Mouse (Mus musculus): ENCODE data around the gene Nmt1. TPM values are rescaled to one million over a fixed set of nuclear protein-coding genes. Genes with fewer than 3 reads are reported as not detected.

Gene Nmt1
- polyA plus RNA-seq, 1 experiment from 2014 or later, result 69.8 TPM

GRCm38 (mm10) chr11:103020713-103021335 is 7.2 kb upstream of the Nmt1 start:
- H3K36me3 ChIP-seq (ENCODE audit: control insufficient read depth, insufficient read depth, low read length), result no peaks in the 10 kb centered on the region
- H3K9ac ChIP-seq (ENCODE audit: low read length), result no peak overlapping the region
- no peaks in the 10 kb centered on the region for H3K27me3 ChIP-seq (ENCODE audit: control insufficient read depth, insufficient read depth, low read length)
- H3K4me1 ChIP-seq (ENCODE audit: control insufficient read depth, insufficient read depth, low read length), result 0 out of 2 replicates have a peak, but pooled peaks cover 3% of the 10 kb centered on the region
- no peak overlapping the region for H3K4me3 ChIP-seq (ENCODE audit: low read depth, low read length)
- H3K4me2 ChIP-seq (ENCODE audit: low read depth, severe bottlenecking), result no peak overlapping the region
- DNase-seq (ENCODE audit: low spot score), result no peak
- no peak overlapping the region for H3K27ac ChIP-seq (replicated peaks; ENCODE audit: low read depth, low read length)
- ATAC-seq (ENCODE audit: insufficient number of reproducible peaks, low FRiP score, low TSS enrichment, low read depth), result no peak
- 79% methylated on average over 3 of the region's 3 CpGs for WGBS
- no peaks in the 10 kb centered on the region for H3K9me3 ChIP-seq (ENCODE audit: control insufficient read depth, low read length)

GRCm38 (mm10) chr11:103023974-103024373 is 4.0 kb upstream of the Nmt1 start:
- no peak overlapping the region for H3K4me2 ChIP-seq (ENCODE audit: low read depth, severe bottlenecking)
- DNase-seq (ENCODE audit: low spot score), result no peak
- no peak overlapping the region for H3K4me3 ChIP-seq (ENCODE audit: low read depth, low read length)
- H3K27me3 ChIP-seq (ENCODE audit: control insufficient read depth, insufficient read depth, low read length), result no peaks in the 10 kb centered on the region
- 89% methylated on average over 3 of the region's 3 CpGs for WGBS
- H3K9me3 ChIP-seq (ENCODE audit: control insufficient read depth, low read length), result no peaks in the 10 kb centered on the region
- no peak overlapping the region for H3K27ac ChIP-seq (replicated peaks; ENCODE audit: low read depth, low read length)
- ATAC-seq (ENCODE audit: insufficient number of reproducible peaks, low FRiP score, low TSS enrichment, low read depth), result no peak
- no peak overlapping the region for H3K9ac ChIP-seq (ENCODE audit: low read length)
- H3K36me3 ChIP-seq (ENCODE audit: control insufficient read depth, insufficient read depth, low read length), result no peaks in the 10 kb centered on the region
- H3K4me1 ChIP-seq (ENCODE audit: control insufficient read depth, insufficient read depth, low read length), result 0 out of 2 replicates have a peak, but pooled peaks cover 6% of the 10 kb centered on the region

- DNase-seq (ENCODE audit: low spot score) (no peak), ATAC-seq (ENCODE audit: insufficient number of reproducible peaks, low FRiP score, low TSS enrichment, low read depth) (no peak)
- Histone ChIP-seq H3K4me1 (ENCODE audit: control insufficient read depth, insufficient read depth, low read length) (peaks cover 7% of the 10 kb centered on the region), H3K9me3 (ENCODE audit: control insufficient read depth, low read length) (no peaks in the 10 kb centered on the region), H3K27ac (replicated peaks; ENCODE audit: low read depth, low read length) (no peak overlapping the region), H3K27me3 (ENCODE audit: control insufficient read depth, insufficient read depth, low read length) (no peaks in the 10 kb centered on the region), H3K4me2 (ENCODE audit: low read depth, severe bottlenecking) (no peak overlapping the region), H3K9ac (ENCODE audit: low read length) (no peak overlapping the region), H3K36me3 (ENCODE audit: control insufficient read depth, insufficient read depth, low read length) (no peaks in the 10 kb centered on the region), H3K4me3 (ENCODE audit: low read depth, low read length) (no peak overlapping the region)
- WGBS, result 86% methylated on average over 3 of the region's 3 CpGs
Observed at GRCm38 (mm10) chr11:103026901-103027300, 1.1 kb upstream of the Nmt1 start.

- 17% methylated on average over 8 of the region's 8 CpGs for WGBS
- peak; percentile 20; the same call in 1 of the 2 replicates for ATAC-seq (ENCODE audit: insufficient number of reproducible peaks, low FRiP score, low TSS enrichment, low read depth)
- no peaks in the 10 kb centered on the region for H3K36me3 ChIP-seq (ENCODE audit: control insufficient read depth, insufficient read depth, low read length)
Observed at GRCm38 (mm10) chr11:103027570-103028175, 317 bp upstream of the Nmt1 start.

GRCm38 (mm10) chr11:103033030-103033429 is 5.0 kb downstream of the Nmt1 start:
- H3K27ac ChIP-seq (replicated peaks; ENCODE audit: low read depth, low read length), result no peak overlapping the region
- ATAC-seq (ENCODE audit: insufficient number of reproducible peaks, low FRiP score, low TSS enrichment, low read depth) (no peak), DNase-seq (ENCODE audit: low spot score) (no peak)
- WGBS, result 91% methylated on average over 3 of the region's 3 CpGs
- H3K4me2 ChIP-seq (ENCODE audit: low read depth, severe bottlenecking), result no peak overlapping the region
- H3K27me3 ChIP-seq (ENCODE audit: control insufficient read depth, insufficient read depth, low read length), result no peaks in the 10 kb centered on the region
- no peaks in the 10 kb centered on the region; the same call in none of the 2 replicates for H3K36me3 ChIP-seq (ENCODE audit: control insufficient read depth, insufficient read depth, low read length)
- H3K9me3 ChIP-seq (ENCODE audit: control insufficient read depth, low read length), result no peaks in the 10 kb centered on the region
- H3K4me3 ChIP-seq (ENCODE audit: low read depth, low read length), result no peak overlapping the region
- peaks cover 4% of the 10 kb centered on the region for H3K4me1 ChIP-seq (ENCODE audit: control insufficient read depth, insufficient read depth, low read length)
- H3K9ac ChIP-seq (ENCODE audit: low read length), result no peak overlapping the region

More at GRCm38 (mm10) chr11:103027570-103028175, 317 bp upstream of the Nmt1 start:
- Histone ChIP-seq H3K9me3 (ENCODE audit: control insufficient read depth, low read length) (no peaks in the 10 kb centered on the region), H3K4me2 (ENCODE audit: low read depth, severe bottlenecking) (peak overlapping the region; percentile 61), H3K27ac (replicated peaks; ENCODE audit: low read depth, low read length) (0 out of 2 replicates have a peak overlapping the region, but pooled peaks have one; percentile 0), H3K9ac (ENCODE audit: low read length) (peak overlapping the region; percentile 66), H3K4me3 (ENCODE audit: low read depth, low read length) (peak overlapping the region; percentile 62), H3K27me3 (ENCODE audit: control insufficient read depth, insufficient read depth, low read length) (no peaks in the 10 kb centered on the region), H3K4me1 (ENCODE audit: control insufficient read depth, insufficient read depth, low read length) (peaks cover 7% of the 10 kb centered on the region)
- DNase-seq (ENCODE audit: low spot score), result no peak

- H3K4me1 ChIP-seq (ENCODE audit: control insufficient read depth, insufficient read depth, low read length), result no peaks in the 10 kb centered on the region
- no peak overlapping the region for H3K4me2 ChIP-seq (ENCODE audit: low read depth, severe bottlenecking)
- no peak overlapping the region for H3K4me3 ChIP-seq (ENCODE audit: low read depth, low read length)
- DNase-seq (ENCODE audit: low spot score) (no peak), ATAC-seq (ENCODE audit: insufficient number of reproducible peaks, low FRiP score, low TSS enrichment, low read depth) (no peak)
- 86% methylated on average over 6 of the region's 6 CpGs for WGBS
- no peaks in the 10 kb centered on the region for H3K9me3 ChIP-seq (ENCODE audit: control insufficient read depth, low read length)
- H3K9ac ChIP-seq (ENCODE audit: low read length), result no peak overlapping the region
- H3K27me3 ChIP-seq (ENCODE audit: control insufficient read depth, insufficient read depth, low read length), result no peaks in the 10 kb centered on the region
- H3K36me3 ChIP-seq (ENCODE audit: control insufficient read depth, insufficient read depth, low read length), result peaks cover 3% of the 10 kb centered on the region
- no peak overlapping the region for H3K27ac ChIP-seq (replicated peaks; ENCODE audit: low read depth, low read length)
Observed at GRCm38 (mm10) chr11:103035007-103035406, 7.0 kb downstream of the Nmt1 start.

- Histone ChIP-seq H3K36me3 (ENCODE audit: control insufficient read depth, insufficient read depth, low read length) (peaks cover 3% of the 10 kb centered on the region), H3K4me3 (ENCODE audit: low read depth, low read length) (no peak overlapping the region), H3K27me3 (ENCODE audit: control insufficient read depth, insufficient read depth, low read length) (no peaks in the 10 kb centered on the region), H3K9me3 (ENCODE audit: control insufficient read depth, low read length) (no peaks in the 10 kb centered on the region), H3K27ac (replicated peaks; ENCODE audit: low read depth, low read length) (no peak overlapping the region), H3K4me2 (ENCODE audit: low read depth, severe bottlenecking) (no peak overlapping the region), H3K4me1 (ENCODE audit: control insufficient read depth, insufficient read depth, low read length) (no peaks in the 10 kb centered on the region), H3K9ac (ENCODE audit: low read length) (no peak overlapping the region)
- DNase-seq (ENCODE audit: low spot score) (no peak), ATAC-seq (ENCODE audit: insufficient number of reproducible peaks, low FRiP score, low TSS enrichment, low read depth) (no peak)
- 93% methylated on average over 8 of the region's 8 CpGs for WGBS
Observed at GRCm38 (mm10) chr11:103036881-103037465, 9.0 kb downstream of the Nmt1 start.

GRCm38 (mm10) chr11:103038037-103038436 is 10.0 kb downstream of the Nmt1 start:
- H3K9ac ChIP-seq (ENCODE audit: low read length), result no peak overlapping the region
- H3K36me3 ChIP-seq (ENCODE audit: control insufficient read depth, insufficient read depth, low read length), result peaks cover 4% of the 10 kb centered on the region

More at GRCm38 (mm10) chr11:103038037-103038436, 10.0 kb downstream of the Nmt1 start:
- no peak overlapping the region for H3K4me2 ChIP-seq (ENCODE audit: low read depth, severe bottlenecking)
- no peak overlapping the region for H3K4me3 ChIP-seq (ENCODE audit: low read depth, low read length)
- no peaks in the 10 kb centered on the region for H3K27me3 ChIP-seq (ENCODE audit: control insufficient read depth, insufficient read depth, low read length)
- ATAC-seq (ENCODE audit: insufficient number of reproducible peaks, low FRiP score, low TSS enrichment, low read depth) (no peak), DNase-seq (ENCODE audit: low spot score) (no peak)
- no peaks in the 10 kb centered on the region for H3K4me1 ChIP-seq (ENCODE audit: control insufficient read depth, insufficient read depth, low read length)
- WGBS, result 94% methylated on average over 6 of the region's 6 CpGs
- no peak overlapping the region for H3K27ac ChIP-seq (replicated peaks; ENCODE audit: low read depth, low read length)
- no peaks in the 10 kb centered on the region for H3K9me3 ChIP-seq (ENCODE audit: control insufficient read depth, low read length)

Data from limb, embryonic 11.5 days (tissue).